Mouse (Mus musculus) stomach, embryonic 14.5 days (tissue): ENCODE results near the gene Nfatc3. TPM values are rescaled to one million over a fixed set of nuclear protein-coding genes. Genes with fewer than 3 reads are reported as not detected.

Experiments
- ATAC-seq: fragments of 200-750 bp; cut with Nextera tagmentation; 2 replicates; pipeline ENCODE4 v1.8.0; 2017; ENCODE audit warnings: low read depth, moderate TSS enrichment; ENCODE audit not compliant: insufficient number of reproducible peaks, insufficient read depth, low FRiP score
- H3K27ac ChIP-seq: fragments of 300-500 bp; sonication (generic); 2 replicates; pipeline ENCODE4 v1.5.1; 2014; ENCODE audit warnings: mild to moderate bottlenecking, low read length, moderate library complexity, mixed read lengths
- H3K27me3 ChIP-seq: fragments of 300-500 bp; sonication (generic); 2 replicates; pipeline ENCODE4 v1.6.1; 2014; ENCODE audit warnings: low read length, control low read depth, mixed read lengths; ENCODE audit not compliant: control insufficient read depth, insufficient read depth
- H3K36me3 ChIP-seq: fragments of 300-500 bp; sonication (generic); 2 replicates; pipeline ENCODE4 v1.6.1; 2014; ENCODE audit warnings: mild to moderate bottlenecking, control low read depth, low read length, moderate library complexity, mixed read lengths; ENCODE audit not compliant: control insufficient read depth, insufficient read depth
- H3K4me1 ChIP-seq: fragments of 300-500 bp; sonication (generic); 2 replicates; pipeline ENCODE4 v1.6.1; 2014; ENCODE audit warnings: low read length, control low read depth, mixed read lengths; ENCODE audit not compliant: control insufficient read depth, insufficient read depth
- H3K4me2 ChIP-seq: fragments of 300-500 bp; sonication (generic); replicated peaks from 2 replicates; pipeline ENCODE4 v1.6.1; 2014; ENCODE audit warnings: low read depth, low read length, control low read depth
- H3K4me3 ChIP-seq: fragments of 300-500 bp; sonication (generic); 2 replicates; pipeline ENCODE4 v1.5.1; 2014; ENCODE audit warnings: low read depth, low read length, control low read depth
- H3K9ac ChIP-seq: fragments of 300-500 bp; sonication (generic); replicated peaks from 2 replicates; pipeline ENCODE4 v1.6.1; 2014; ENCODE audit warnings: low read depth, mild to moderate bottlenecking, control low read depth, low read length, moderate library complexity, mixed read lengths
- H3K9me3 ChIP-seq: fragments of 300-500 bp; sonication (generic); 2 replicates; pipeline ENCODE4 v1.6.1; 2016; ENCODE audit warnings: low read depth, low read length, control low read depth; ENCODE audit not compliant: control insufficient read depth
- WGBS: fragments of 180-500 bp; shearing (Covaris S2); extraction: QIAGEN DNeasy Blood & Tissue Kit; methylation state at CpG from one replicate; pipeline ENCODE4 v1.1.7; 2014; 5-methylcytosine and 5-hydroxymethylcytosine counted together
- polyA plus RNA-seq: library from polyadenylated mRNA; unstranded; fragments of >200 nt; fragmentation: Nextera tagmentation; extraction: Ambion mirVana; gene quantifications from 2 replicates; pipeline ENCODE4 v1.2.1, GENCODE M21; 2014

The Nfatc3 gene
- polyA plus RNA-seq, 1 experiment from 2014 or later, result 10.5 TPM

GRCm38 (mm10) chr8:106137218-106137905, 78.7 kb downstream of the Nfatc3 start:
- H3K27me3 ChIP-seq, result peaks cover 15% of the 10 kb centered on the region

GRCm38 (mm10) chr8:106137906-106138477, 79.4 kb downstream of the Nfatc3 start:
- Histone ChIP-seq H3K27ac (peak overlapping the region; percentile 94), H3K4me2 (peak overlapping the region; percentile 75), H3K27me3 (peaks cover 15% of the 10 kb centered on the region), H3K9ac (peak overlapping the region; percentile 47; the same call in 1 of the 2 replicates), H3K4me3 (peak overlapping the region; percentile 39), H3K4me1 (peaks cover 10% of the 10 kb centered on the region; the same call in 1 of the 2 replicates), H3K9me3 (no peaks in the 10 kb centered on the region), H3K36me3 (no peaks in the 10 kb centered on the region; the same call in 1 of the 2 replicates)
- peak; percentile 28 for ATAC-seq
- under 1% methylated on average over 24 of the region's 24 CpGs for WGBS

More at GRCm38 (mm10) chr8:106137218-106137905, 78.7 kb downstream of the Nfatc3 start:
- WGBS, result 7% methylated on average over 22 of the region's 22 CpGs
- H3K9ac ChIP-seq, result peak overlapping the region; percentile 47
- peaks cover 6% of the 10 kb centered on the region for H3K36me3 ChIP-seq
- H3K4me1 ChIP-seq, result peaks cover 10% of the 10 kb centered on the region; the same call in 1 of the 2 replicates
- ATAC-seq, result no peak
- peak overlapping the region; percentile 39 for H3K4me3 ChIP-seq
- H3K9me3 ChIP-seq, result no peaks in the 10 kb centered on the region
- H3K27ac ChIP-seq, result peak overlapping the region; percentile 94
- H3K4me2 ChIP-seq, result peak overlapping the region; percentile 75

- no peak for ATAC-seq
- Histone ChIP-seq H3K9ac (no peak overlapping the region; the same call in 1 of the 2 replicates), H3K27me3 (peaks cover 15% of the 10 kb centered on the region), H3K4me2 (peak overlapping the region; percentile 75), H3K4me3 (peak overlapping the region; percentile 39), H3K27ac (peak overlapping the region; percentile 94; the same call in 1 of the 2 replicates), H3K9me3 (no peaks in the 10 kb centered on the region), H3K4me1 (peaks cover 10% of the 10 kb centered on the region; the same call in 1 of the 2 replicates), H3K36me3 (no peaks in the 10 kb centered on the region)
- 15% methylated on average over 7 of the region's 7 CpGs for WGBS
Measured at GRCm38 (mm10) chr8:106138616-106139015, 80.0 kb downstream of the Nfatc3 start.

- Histone ChIP-seq H3K9me3 (no peaks in the 10 kb centered on the region), H3K36me3 (no peaks in the 10 kb centered on the region), H3K4me2 (no peak overlapping the region), H3K4me1 (peaks cover 10% of the 10 kb centered on the region; the same call in 1 of the 2 replicates), H3K27me3 (peaks cover 12% of the 10 kb centered on the region), H3K27ac (no peak overlapping the region), H3K4me3 (no peak overlapping the region), H3K9ac (no peak overlapping the region)
- WGBS, result 66% methylated on average over 5 of the region's 5 CpGs
- no peak for ATAC-seq
Measured at GRCm38 (mm10) chr8:106140191-106140590, 81.6 kb downstream of the Nfatc3 start.

- Histone ChIP-seq H3K9ac (no peak overlapping the region), H3K27me3 (peaks cover 6% of the 10 kb centered on the region; the same call in 1 of the 2 replicates), H3K9me3 (no peaks in the 10 kb centered on the region), H3K4me3 (no peak overlapping the region), H3K36me3 (no peaks in the 10 kb centered on the region), H3K4me2 (no peak overlapping the region), H3K27ac (no peak overlapping the region), H3K4me1 (peaks cover 10% of the 10 kb centered on the region; the same call in 1 of the 2 replicates)
- WGBS, result 16% methylated on average over 13 of the region's 13 CpGs
- no peak for ATAC-seq
Measured at GRCm38 (mm10) chr8:106140769-106141168, 82.1 kb downstream of the Nfatc3 start.

- no peaks in the 10 kb centered on the region for H3K27me3 ChIP-seq
- H3K9me3 ChIP-seq, result no peaks in the 10 kb centered on the region
- no peak overlapping the region for H3K27ac ChIP-seq
- no peak overlapping the region for H3K4me3 ChIP-seq
- no peaks in the 10 kb centered on the region for H3K36me3 ChIP-seq
- H3K4me2 ChIP-seq, result no peak overlapping the region
- H3K4me1 ChIP-seq, result no peaks in the 10 kb centered on the region
- no peak overlapping the region for H3K9ac ChIP-seq
- ATAC-seq, result no peak
- 84% methylated on average over 2 of the region's 2 CpGs for WGBS
Measured at GRCm38 (mm10) chr8:106145331-106145730, 86.7 kb downstream of the Nfatc3 start.

GRCm38 (mm10) chr8:106146014-106146413, 87.4 kb downstream of the Nfatc3 start:
- Histone ChIP-seq H3K36me3 (no peaks in the 10 kb centered on the region), H3K4me3 (no peak overlapping the region)

GRCm38 (mm10) chr8:106147868-106148565, 89.4 kb downstream of the Nfatc3 start:
- no peak overlapping the region for H3K27ac ChIP-seq
- ATAC-seq, result no peak
- WGBS, result 78% methylated on average over 6 of the region's 6 CpGs
- no peak overlapping the region for H3K4me3 ChIP-seq
- no peak overlapping the region for H3K4me2 ChIP-seq
- peaks cover 2% of the 10 kb centered on the region; the same call in 1 of the 2 replicates for H3K4me1 ChIP-seq
- H3K9ac ChIP-seq, result no peak overlapping the region
- no peaks in the 10 kb centered on the region for H3K27me3 ChIP-seq
- H3K9me3 ChIP-seq, result no peaks in the 10 kb centered on the region
- H3K36me3 ChIP-seq, result no peaks in the 10 kb centered on the region

More at GRCm38 (mm10) chr8:106146014-106146413, 87.4 kb downstream of the Nfatc3 start:
- Histone ChIP-seq H3K27me3 (no peaks in the 10 kb centered on the region), H3K4me2 (no peak overlapping the region), H3K9ac (no peak overlapping the region), H3K27ac (no peak overlapping the region), H3K9me3 (no peaks in the 10 kb centered on the region), H3K4me1 (peaks cover 2% of the 10 kb centered on the region; the same call in 1 of the 2 replicates)
- ATAC-seq, result no peak
- 90% methylated on average over 4 of the region's 4 CpGs for WGBS
